Mouse (Mus musculus): ENCODE data around the gene Hba-x.
"Not testable (repeated sequence)": the region's sequence is repeated elsewhere in the genome, so short reads cannot be mapped to it uniquely, and the experiment has no call there.

Gene Hba-x

GRCm38 (mm10) chr11:32286695-32287492, 10.7 kb downstream of the Hba-x start, which contains the start of gene Hbq1b:
TSS of gene Hbq1b (plus strand) at chr11:32286965.
- peak; percentile 59 to 85 for DNase-seq

DNA sequence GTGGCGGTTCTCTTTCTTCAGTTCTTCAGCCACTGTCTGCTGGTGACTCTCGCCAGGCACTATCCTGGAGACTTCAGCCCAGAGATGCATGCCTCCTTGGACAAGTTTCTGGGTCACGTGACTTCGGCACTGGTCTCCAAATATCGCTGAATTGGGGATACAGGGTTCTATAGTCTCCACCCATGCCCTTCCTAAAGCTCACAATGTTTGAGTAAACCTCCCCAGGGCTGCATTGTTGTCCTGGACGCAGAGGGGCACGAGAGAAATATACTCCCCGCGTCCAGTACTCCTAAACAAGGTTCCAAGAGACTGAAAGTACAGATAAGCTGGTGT, 11.3 kb downstream of the Hba-x start:
- no peak for DNase-seq

DNA sequence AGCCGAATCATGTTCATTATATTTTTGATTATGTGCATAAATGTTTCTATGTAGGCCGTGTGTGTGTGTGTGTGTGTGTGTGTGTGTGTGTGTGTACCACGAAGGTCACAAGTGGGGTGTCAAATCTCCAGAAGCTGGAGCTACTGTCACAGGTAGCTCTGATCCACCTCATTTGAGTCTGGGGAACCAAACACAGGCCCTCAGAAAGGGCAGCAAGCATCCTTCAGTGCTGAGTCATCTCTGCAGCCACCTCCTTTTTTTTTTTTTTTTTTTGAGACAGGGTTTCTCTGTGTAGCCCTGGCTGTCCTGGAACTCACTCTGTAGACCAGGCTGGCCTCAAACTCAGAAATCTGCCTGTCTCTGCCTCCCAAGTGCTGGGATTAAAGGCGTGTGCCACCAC, 16.6 kb downstream of the Hba-x start:
- not testable (repeated sequence) for DNase-seq

GRCm38 (mm10) chr11:32293479-32293878, 17.3 kb downstream of the Hba-x start:
- DNase-seq = not testable (repeated sequence)

GRCm38 (mm10) chr11:32296203-32296602, 20.0 kb downstream of the Hba-x start, which contains the start of gene Hba-a2:
TSS of gene Hba-a2 (plus strand) at chr11:32296489.
- not testable (repeated sequence) for DNase-seq

GRCm38 (mm10) chr11:32297417-32297816, 21.2 kb downstream of the Hba-x start:
- not testable (repeated sequence) for DNase-seq

GRCm38 (mm10) chr11:32297866-32298531, 21.8 kb downstream of the Hba-x start:
- no peak for DNase-seq

DNA sequence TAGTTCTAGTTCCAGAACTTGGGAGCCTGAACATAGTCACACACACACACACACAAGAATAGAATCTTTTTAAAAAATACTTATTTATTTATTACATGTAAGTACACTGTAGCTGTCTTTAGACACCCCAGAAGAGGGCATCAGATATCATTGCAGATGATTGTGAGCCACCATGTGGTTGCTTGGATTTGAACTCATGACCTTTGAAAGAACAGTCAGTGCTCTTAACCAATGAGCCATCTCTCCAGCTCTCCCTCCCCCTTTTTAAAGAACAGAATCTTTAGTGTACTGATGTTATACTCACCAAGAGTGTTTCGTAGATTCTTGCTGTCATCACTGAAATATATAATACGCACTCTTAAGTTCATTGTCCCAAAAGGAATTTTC, 22.3 kb downstream of the Hba-x start:
- DNase-seq = no peak

- DNase-seq = peak; percentile 20 to 62
Observed at GRCm38 (mm10) chr11:32299865-32300264, 23.7 kb downstream of the Hba-x start, which contains the start of gene Hbq1a. TSS of gene Hbq1a (plus strand) at chr11:32300069.

GRCm38 (mm10) chr11:32300279-32301267, 24.4 kb downstream of the Hba-x start:
- no peak for DNase-seq

- DNase-seq = no peak
Observed at GRCm38 (mm10) chr11:32301506-32301905, 25.3 kb downstream of the Hba-x start.

- no peak for DNase-seq
Observed at GRCm38 (mm10) chr11:32302824-32303419, 26.7 kb downstream of the Hba-x start.

DNA sequence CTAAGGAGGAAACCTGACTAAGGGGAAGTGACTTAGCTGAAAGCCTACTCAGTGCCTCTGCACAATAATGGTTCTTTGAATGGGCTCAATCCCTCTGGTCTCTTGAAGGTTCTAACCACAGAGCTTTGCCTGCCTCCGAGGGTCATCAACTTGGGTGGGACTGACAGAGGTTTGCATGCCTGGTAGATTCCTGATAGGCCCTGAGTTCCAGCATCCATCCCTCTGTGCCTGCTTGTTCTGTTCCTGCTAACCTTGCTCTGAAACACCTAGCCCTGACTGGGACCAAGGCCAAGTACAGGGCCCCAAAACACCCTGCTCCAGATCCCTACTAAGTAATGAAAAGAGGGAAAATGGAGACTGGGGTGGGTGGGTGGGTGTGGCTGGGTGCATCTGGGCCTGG, 27.3 kb downstream of the Hba-x start:
- DNase-seq = no peak

GRCm38 (mm10) chr11:32307006-32307405, 30.8 kb downstream of the Hba-x start:
- DNase-seq = no peak

- no peak for DNase-seq
Observed at GRCm38 (mm10) chr11:32309446-32309845, 33.2 kb downstream of the Hba-x start.

- DNase-seq = no peak
Observed at GRCm38 (mm10) chr11:32309928-32310327, 33.7 kb downstream of the Hba-x start.

DNA sequence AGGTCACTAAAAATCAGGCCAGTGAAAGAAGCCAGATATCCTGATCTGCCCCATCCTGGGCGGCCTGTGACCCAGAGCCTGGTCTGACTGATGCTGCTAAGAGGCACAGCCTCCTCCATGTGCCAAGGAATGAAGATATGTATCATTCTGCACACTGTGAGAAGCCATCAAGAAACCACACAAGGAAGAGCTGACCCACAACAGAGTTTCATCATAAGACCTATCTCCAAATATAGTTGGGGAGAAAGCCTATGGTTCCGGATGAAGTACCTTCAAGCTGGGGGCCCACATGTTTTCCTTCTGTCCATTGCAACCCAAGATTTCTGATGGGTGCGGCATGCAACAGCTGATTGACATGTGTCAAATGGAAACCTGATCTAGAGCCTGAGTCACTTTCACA, 39.8 kb downstream of the Hba-x start:
- DNase-seq = no peak

DNA sequence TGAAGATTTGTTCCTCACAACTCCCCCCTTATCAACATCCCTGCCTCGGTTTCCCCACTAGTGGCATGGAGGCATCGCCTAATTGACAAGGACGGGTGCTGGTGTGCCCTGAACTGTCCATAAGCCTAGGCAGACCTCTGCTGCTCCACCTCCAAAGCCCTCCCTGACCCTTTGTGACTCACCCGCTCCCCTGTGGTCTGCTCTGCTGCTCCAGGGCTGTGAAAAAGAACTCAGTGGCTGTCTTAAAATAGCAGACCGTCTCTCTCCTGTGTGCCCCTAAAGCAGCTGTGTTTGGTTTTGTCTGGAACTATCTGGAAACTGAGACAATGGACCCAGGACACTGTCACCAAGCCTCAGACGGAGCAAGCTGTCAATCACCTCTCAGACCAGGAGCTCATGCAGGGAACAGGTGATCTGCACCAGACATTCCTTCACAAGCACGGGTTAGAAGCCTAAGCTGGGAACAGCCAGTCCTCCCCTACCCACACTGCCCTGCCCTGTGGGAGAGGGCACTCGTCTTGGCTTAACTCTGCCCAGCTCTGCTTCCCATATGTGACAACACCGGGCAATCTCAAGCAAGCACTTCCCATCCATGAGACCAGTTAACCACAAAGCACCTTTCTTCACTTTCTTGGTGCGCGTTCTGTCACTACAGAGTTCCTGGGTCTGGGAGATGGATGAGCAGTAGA, 44.5 kb downstream of the Hba-x start:
- no peak for DNase-seq

- peak; percentile 35 to 57 for DNase-seq
Observed at GRCm38 (mm10) chr11:32321196-32321565, 45.0 kb downstream of the Hba-x start.

DNA sequence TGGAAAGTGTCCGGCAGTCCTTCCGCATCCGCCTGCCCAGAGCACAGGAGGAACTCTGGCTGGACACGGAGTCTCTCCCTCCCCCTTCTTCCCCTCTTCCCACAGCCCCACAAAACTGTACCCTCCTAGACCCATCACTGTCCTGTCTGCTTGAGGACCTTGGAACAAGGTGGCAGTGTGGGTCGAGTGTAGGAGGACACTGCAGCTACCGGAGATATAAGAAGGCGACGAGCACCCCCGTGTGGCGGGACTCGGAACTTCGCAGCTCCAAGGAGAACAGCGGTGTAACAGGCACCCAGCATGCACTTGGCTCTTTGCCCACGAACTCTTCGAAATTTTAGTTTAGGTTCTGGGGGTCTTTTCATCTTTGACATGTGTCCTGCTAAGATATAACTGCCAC, 48.4 kb downstream of the Hba-x start:
- DNase-seq = peak; percentile 70 to 91

All from kidney, adult 8-10 months (tissue).